19 mouse cellular contexts compared by ENCODE assay signal in the genomic region with DNA sequence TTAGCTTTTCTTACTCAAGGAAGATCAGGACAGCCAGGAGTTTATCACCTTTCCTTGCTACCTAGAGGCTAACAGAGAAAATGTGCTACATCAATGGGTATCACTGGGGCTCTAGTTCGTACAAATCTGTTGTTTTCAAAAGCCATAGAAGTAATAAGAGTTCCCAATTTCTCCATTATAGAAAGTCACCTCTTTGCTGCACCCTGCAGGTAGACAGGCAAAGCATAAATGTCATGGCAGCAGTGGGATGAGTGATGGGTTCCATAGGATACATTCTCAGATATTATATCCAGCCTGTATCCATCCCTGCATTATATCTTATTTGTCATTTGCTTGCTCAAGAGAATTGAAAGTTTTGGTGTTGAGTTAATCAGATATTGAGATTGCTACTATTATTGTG.
"Had no signal": no experiment of that assay in that cellular context is flagged by ENCODE, and none has a peak within 500 bp of the region (broad histone marks: within the 10 kb centered on the region; RNA-seq: fewer than 3 reads in every experiment).

No protein-coding gene starts in this region.

- H3K9ac ChIP-seq: lung, embryonic 14.5 days; midbrain, embryonic 12.5 days; neural tube, embryonic 13.5 days; neural tube, embryonic 15.5 days had no signal

- H3K27me3 ChIP-seq: midbrain, embryonic 12.5 days; neural tube, embryonic 13.5 days; neural tube, embryonic 15.5 days had no signal

- H3K36me3 ChIP-seq: midbrain, embryonic 10.5 days; midbrain, embryonic 12.5 days; neural tube, embryonic 13.5 days; neural tube, embryonic 15.5 days had no signal

- H3K27ac ChIP-seq: midbrain, embryonic 10.5 days; midbrain, embryonic 12.5 days; neural tube, embryonic 13.5 days; neural tube, embryonic 15.5 days had no signal

- ATAC-seq: midbrain, embryonic 16.5 days had no signal

- H3K4me1 ChIP-seq: midbrain, embryonic 10.5 days; midbrain, embryonic 12.5 days; neural tube, embryonic 13.5 days; neural tube, embryonic 15.5 days had no signal

- H3K4me2 ChIP-seq: lung, embryonic 14.5 days; midbrain, embryonic 12.5 days; neural tube, embryonic 13.5 days; neural tube, embryonic 15.5 days had no signal

- DNase-seq: lung, adult 18-20 months; lung, embryonic 14.5 days; lung, postnatal 10 days; lung, postnatal 4 days; midbrain, embryonic 14.5 days; retina, postnatal 1 day; right cerebral cortex, adult 18-20 months; right cerebral cortex, postnatal 25 days; right cerebral cortex, postnatal 4 days; spleen, adult 18-20 months; thymus, adult 2 months; thymus, postnatal 14 days; thymus, postnatal 36 days had no signal

- H3K4me3 ChIP-seq: midbrain, embryonic 10.5 days; midbrain, embryonic 12.5 days; myocyte; neural tube, embryonic 13.5 days; neural tube, embryonic 15.5 days had no signal

- H3K9me3 ChIP-seq: midbrain, embryonic 10.5 days; midbrain, embryonic 12.5 days; neural tube, embryonic 13.5 days; neural tube, embryonic 15.5 days had no signal
